Mouse (Mus musculus): ENCODE measurements around the gene Trex1.

GRCm38 (mm10) chr9:109101933-109102445 lies 42.5 kb upstream of the Trex1 start:
- TF ChIP-seq CTCF (IDR thresholded peaks at IDR 0.05; ENCODE audit: insufficient read depth, low read length) (no peak), POLR2A (IDR thresholded peaks at IDR 0.05; ENCODE audit: borderline replicate concordance, extremely low read depth, low read depth, low read length) (no peak)
